Mouse (Mus musculus) kidney, embryonic 15.5 days (tissue): ENCODE data around the gene Elavl3. TPM values are rescaled to one million over a fixed set of nuclear protein-coding genes. Genes with fewer than 3 reads are reported as not detected.
"Not testable (repeated sequence)": the region's sequence is repeated elsewhere in the genome, so short reads cannot be mapped to it uniquely, and the experiment has no call there.

Experiments used
- ATAC-seq: fragments of 200-750 bp; cut with Nextera tagmentation; replicated peaks from 2 replicates; pipeline ENCODE4 v1.8.0; 2017; ENCODE audit warnings: moderate TSS enrichment; ENCODE audit not compliant: low FRiP score
- H3K27ac ChIP-seq: fragments of 300-500 bp; sonication (generic); 2 replicates; pipeline ENCODE4 v1.5.1; 2015; ENCODE audit warnings: mild to moderate bottlenecking, inconsistent platforms
- H3K27me3 ChIP-seq: fragments of 300-500 bp; sonication (generic); 2 replicates; pipeline ENCODE4 v1.6.1; 2015; ENCODE audit warnings: inconsistent platforms
- H3K36me3 ChIP-seq: fragments of 300-500 bp; sonication (generic); 2 replicates; pipeline ENCODE4 v1.6.1; 2015; ENCODE audit warnings: inconsistent platforms
- H3K4me1 ChIP-seq: fragments of 300-500 bp; sonication (generic); 2 replicates; pipeline ENCODE4 v1.6.1; 2015; ENCODE audit warnings: inconsistent platforms
- H3K4me2 ChIP-seq: fragments of 300-500 bp; sonication (generic); 2 replicates; pipeline ENCODE4 v1.6.1; 2015; ENCODE audit warnings: moderate library complexity, mild to moderate bottlenecking, inconsistent platforms
- H3K4me3 ChIP-seq: fragments of 300-500 bp; sonication (generic); replicated peaks from 2 replicates; pipeline ENCODE4 v1.5.1; 2015; ENCODE audit warnings: mild to moderate bottlenecking, inconsistent platforms
- H3K9ac ChIP-seq: fragments of 300-500 bp; sonication (generic); 2 replicates; pipeline ENCODE4 v1.6.1; 2015; ENCODE audit warnings: mild to moderate bottlenecking, inconsistent platforms
- H3K9me3 ChIP-seq: fragments of 300-500 bp; sonication (generic); replicated peaks from 2 replicates; pipeline ENCODE4 v1.6.1; 2016; ENCODE audit warnings: inconsistent platforms
- WGBS: fragments of 180-500 bp; shearing (Covaris S2); methylation state at CpG from one replicate; pipeline ENCODE4 v1.1.7; 2015; ENCODE audit warnings: mixed read lengths; 5-methylcytosine and 5-hydroxymethylcytosine counted together
- polyA plus RNA-seq: library from polyadenylated mRNA; unstranded; fragments of >200 nt; fragmentation: Nextera tagmentation; extraction: Ambion mirVana; gene quantifications from 2 replicates; pipeline ENCODE4 v1.2.1, GENCODE M21; 2015

Elavl3 gene
- polyA plus RNA-seq, 1 experiment from 2014 or later: 1.1 TPM

DNA sequence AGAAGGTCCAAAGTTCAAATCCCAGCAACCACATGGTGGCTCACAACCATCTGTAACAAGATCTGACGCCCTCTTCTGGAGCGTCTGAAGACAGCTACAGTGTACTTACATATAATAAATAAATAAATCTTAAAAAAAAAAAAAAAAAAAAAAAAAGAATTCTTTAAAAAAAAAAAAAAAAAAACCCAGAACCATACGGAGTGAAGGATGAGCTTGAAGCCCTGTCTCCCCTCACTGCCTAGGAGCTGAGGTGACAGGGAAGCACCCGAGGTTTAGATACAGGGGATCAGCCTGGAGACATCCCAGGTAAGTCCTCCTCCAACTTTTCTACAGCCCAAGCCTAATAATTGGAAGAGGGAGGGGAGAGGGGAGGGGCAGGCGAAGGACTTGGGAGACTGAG, 24.0 kb upstream of the Elavl3 start:
- Histone ChIP-seq H3K4me1 (peaks cover 11% of the 10 kb centered on the region), H3K36me3 (peaks cover 53% of the 10 kb centered on the region)
- not testable (repeated sequence) for H3K9ac ChIP-seq, H3K4me3 ChIP-seq, H3K27ac ChIP-seq, H3K27me3 ChIP-seq, H3K9me3 ChIP-seq, ATAC-seq, H3K4me2 ChIP-seq
- 88% methylated on average over 5 of the region's 5 CpGs for WGBS

DNA sequence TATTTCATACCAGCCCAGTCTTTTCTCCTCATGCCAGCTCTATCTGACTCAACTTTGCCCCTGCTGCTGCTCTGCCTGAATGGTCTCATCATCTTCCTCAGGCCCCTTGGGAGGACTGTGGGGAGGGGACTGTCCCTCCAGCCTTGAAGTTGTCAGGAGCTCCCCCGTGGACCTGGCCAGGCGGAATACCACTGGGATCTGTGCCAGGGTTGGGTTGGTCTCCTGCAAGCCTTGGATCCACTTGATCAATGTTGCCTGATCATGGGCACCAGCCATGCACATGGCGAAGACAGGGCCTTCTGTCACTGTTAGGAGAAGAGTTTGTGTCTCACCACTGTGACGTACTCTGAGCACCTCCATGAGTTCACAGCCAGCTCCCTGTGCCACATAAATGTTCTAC, 20.5 kb upstream of the Elavl3 start:
- H3K4me3 ChIP-seq: no peak overlapping the region
- no peaks in the 10 kb centered on the region for H3K9me3 ChIP-seq
- H3K4me1 ChIP-seq: peaks cover 24% of the 10 kb centered on the region
- no peak overlapping the region for H3K27ac ChIP-seq
- H3K9ac ChIP-seq: no peak overlapping the region
- ATAC-seq: no peak
- 94% methylated on average over 4 of the region's 4 CpGs for WGBS
- H3K27me3 ChIP-seq: no peaks in the 10 kb centered on the region
- H3K36me3 ChIP-seq: peaks cover 47% of the 10 kb centered on the region
- peak overlapping the region; percentile 64; the same call in 1 of the 2 replicates for H3K4me2 ChIP-seq

DNA sequence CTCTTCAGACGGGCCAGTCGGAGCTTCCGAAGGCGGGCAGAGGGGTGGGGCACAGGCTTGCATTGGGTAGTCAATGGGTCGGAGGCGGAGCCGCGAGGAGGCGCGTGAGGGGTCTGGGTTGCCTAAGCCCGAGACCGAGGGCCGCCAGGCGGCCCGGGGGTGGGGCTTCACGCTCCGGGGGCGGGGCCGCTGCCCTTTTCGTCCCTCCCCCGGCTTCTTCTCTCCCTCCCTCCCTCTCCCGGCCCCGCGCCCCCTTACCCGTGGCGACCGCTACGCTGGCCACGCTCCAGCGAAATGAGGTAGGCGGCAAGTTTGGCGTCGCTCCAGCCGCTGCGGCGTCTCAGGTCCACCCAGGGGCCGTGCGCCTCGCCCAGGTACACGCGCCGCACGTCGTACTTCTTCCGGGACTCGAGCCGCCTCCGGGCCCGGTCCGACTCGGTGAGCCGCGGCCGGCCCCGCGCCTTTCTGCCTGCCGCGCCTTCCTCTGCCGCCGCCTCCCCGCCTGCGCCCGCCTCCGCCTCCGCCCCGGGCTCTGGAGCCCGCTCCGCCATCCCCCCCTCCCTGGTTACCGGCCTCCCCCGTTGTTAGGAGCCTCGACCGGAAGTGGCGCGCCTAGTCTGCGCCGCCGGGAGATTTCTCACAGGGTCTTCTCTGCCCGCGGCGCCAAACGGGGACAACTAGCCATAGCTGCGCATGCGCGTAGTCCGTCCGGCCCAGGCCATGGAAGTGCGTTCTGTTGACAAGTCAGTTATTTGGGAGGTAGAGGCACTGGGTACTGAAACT, 19.2 kb upstream of the Elavl3 start, which contains the start of the genes Gm49318 and Zfp653:
Gene Gm49318 (minus strand): TSS at position 469 of the 783 bp plus-strand sequence.
Gene Zfp653 (minus strand): TSS at position 586 of the 783 bp plus-strand sequence.
- H3K4me3 ChIP-seq: peak within 1 kb of the TSS; percentile 91
- H3K9me3 ChIP-seq: no peaks in the 10 kb centered on the region
- no peaks in the 10 kb centered on the region for H3K27me3 ChIP-seq
- H3K36me3 ChIP-seq: peaks cover 42% of the 10 kb centered on the region
- H3K27ac ChIP-seq: peak within 1 kb of the TSS; percentile 99
- H3K4me2 ChIP-seq: peak within 1 kb of the TSS; percentile 64
- peak within 1 kb of the TSS; percentile 93 for H3K9ac ChIP-seq
- ATAC-seq: peak; percentile 98
- peaks cover 24% of the 10 kb centered on the region for H3K4me1 ChIP-seq
- WGBS: under 1% methylated on average over 77 of the region's 87 CpGs

DNA sequence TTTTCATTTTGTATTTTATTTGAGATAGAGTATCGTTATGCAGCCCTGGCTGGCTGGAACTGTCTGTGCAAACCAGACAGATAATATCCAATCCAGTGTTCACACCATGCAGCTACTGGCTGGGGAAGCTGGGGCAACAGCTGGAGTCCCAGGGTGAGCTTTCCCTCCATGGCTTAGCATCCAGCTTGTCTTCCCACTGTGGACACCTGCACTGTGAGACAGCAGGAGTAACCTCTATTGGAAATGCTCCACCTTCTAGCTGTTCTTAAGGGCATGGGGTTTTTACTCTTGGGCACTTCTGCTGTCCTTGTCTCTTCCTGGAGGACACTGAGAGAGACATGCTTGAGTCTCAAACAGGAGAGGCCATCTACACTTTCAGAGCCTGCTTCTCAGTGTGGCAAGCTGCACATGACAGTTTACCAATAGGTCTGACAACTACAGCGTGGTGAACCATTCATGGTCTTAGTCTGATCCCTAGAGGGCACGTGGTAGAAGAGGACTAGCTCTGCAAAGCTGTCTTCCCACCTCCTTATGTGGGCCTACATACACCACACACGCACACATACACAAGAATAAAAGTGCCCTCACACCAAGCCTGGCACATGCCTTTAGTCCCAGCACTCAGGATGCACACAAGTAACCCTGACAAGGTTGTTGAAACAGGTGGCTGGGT, 18.2 kb upstream of the Elavl3 start:
- Histone ChIP-seq H3K4me3 (peak overlapping the region; percentile 91), H3K27me3 (no peaks in the 10 kb centered on the region), H3K9ac (peak overlapping the region; percentile 34), H3K36me3 (peaks cover 50% of the 10 kb centered on the region), H3K4me2 (peak overlapping the region; percentile 64), H3K4me1 (peaks cover 24% of the 10 kb centered on the region), H3K27ac (peak overlapping the region; percentile 99), H3K9me3 (no peaks in the 10 kb centered on the region)
- 75% methylated on average over 4 of the region's 4 CpGs for WGBS
- peak; percentile 9 for ATAC-seq

DNA sequence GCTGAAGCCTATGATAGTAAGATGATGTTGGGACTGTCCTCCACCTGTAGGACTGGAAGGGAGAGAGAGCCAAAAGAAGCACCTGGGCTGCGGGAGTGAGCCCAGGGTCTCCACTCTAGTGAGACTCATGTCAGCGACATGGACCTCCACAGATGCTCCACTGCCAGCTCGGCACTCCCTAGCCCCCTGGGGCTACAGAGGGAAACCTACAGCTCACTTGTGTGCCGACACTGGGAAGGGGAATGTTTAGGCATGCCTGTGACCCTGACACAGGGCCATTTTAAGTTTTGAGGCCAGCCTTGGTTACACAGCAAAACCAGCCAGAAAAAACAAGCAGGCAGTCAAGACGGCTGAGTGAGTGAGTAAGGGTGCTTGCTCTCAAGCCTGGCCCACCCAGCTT, 15.4 kb upstream of the Elavl3 start:
- WGBS: 77% methylated on average over 5 of the region's 5 CpGs
- H3K27ac ChIP-seq: no peak overlapping the region
- no peak overlapping the region for H3K4me3 ChIP-seq
- H3K9me3 ChIP-seq: no peaks in the 10 kb centered on the region
- ATAC-seq: no peak
- no peak overlapping the region for H3K9ac ChIP-seq
- no peak overlapping the region for H3K4me2 ChIP-seq
- peaks cover 55% of the 10 kb centered on the region for H3K36me3 ChIP-seq
- peaks cover 21% of the 10 kb centered on the region for H3K4me1 ChIP-seq
- H3K27me3 ChIP-seq: no peaks in the 10 kb centered on the region

DNA sequence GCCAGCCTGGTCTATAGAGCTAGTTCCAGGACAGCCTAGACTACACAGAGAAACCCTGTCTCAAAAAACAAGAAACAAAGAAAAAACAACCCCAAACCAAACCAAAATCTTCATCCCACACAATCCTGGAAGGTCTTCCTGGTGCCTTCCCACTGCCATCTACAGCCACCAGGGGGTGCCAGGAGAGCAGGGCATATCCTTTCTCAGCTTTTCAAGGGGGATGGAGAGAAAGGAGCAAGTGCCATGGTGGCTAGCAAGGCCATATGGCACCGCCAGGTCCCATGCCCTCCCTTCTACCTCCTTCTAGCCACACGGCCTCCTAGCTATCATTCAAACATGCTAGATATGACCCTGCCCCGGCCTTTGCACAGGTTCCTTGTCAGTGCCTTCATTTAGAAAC, 14.6 kb upstream of the Elavl3 start:
- H3K36me3 ChIP-seq: peaks cover 62% of the 10 kb centered on the region

DNA sequence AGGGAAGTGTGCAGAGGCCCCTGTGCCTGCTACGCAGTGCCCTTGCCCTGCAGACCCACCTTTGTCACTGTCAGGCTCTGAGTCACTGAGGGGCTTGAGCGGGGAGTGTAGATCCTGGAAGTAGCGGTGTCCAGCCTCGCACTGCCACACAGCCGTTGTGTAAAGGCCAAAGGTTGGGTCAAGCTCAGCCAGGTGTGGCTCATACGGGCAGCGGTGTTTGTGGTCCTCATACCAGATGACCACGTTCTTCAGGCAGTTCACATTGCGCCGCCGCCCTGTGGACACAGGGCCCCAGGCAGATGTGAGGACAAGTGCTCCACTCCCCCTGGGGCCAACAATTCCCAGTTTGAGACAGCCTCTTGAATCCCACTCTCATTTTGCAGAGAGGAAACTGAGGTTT, 13.8 kb upstream of the Elavl3 start:
- Histone ChIP-seq H3K4me3 (no peak overlapping the region), H3K4me1 (peaks cover 12% of the 10 kb centered on the region), H3K4me2 (no peak overlapping the region), H3K9me3 (no peaks in the 10 kb centered on the region), H3K27ac (no peak overlapping the region), H3K9ac (no peak overlapping the region), H3K27me3 (no peaks in the 10 kb centered on the region), H3K36me3 (peaks cover 69% of the 10 kb centered on the region)
- WGBS: 89% methylated on average over 11 of the region's 11 CpGs
- ATAC-seq: no peak

More for the DNA sequence above, 14.6 kb upstream of the Elavl3 start:
- Histone ChIP-seq H3K27me3 (no peaks in the 10 kb centered on the region), H3K27ac (no peak overlapping the region), H3K4me3 (no peak overlapping the region), H3K4me1 (peaks cover 13% of the 10 kb centered on the region), H3K4me2 (no peak overlapping the region), H3K9ac (no peak overlapping the region), H3K9me3 (no peaks in the 10 kb centered on the region)
- no peak for ATAC-seq
- 68% methylated on average over 3 of the region's 3 CpGs for WGBS

DNA sequence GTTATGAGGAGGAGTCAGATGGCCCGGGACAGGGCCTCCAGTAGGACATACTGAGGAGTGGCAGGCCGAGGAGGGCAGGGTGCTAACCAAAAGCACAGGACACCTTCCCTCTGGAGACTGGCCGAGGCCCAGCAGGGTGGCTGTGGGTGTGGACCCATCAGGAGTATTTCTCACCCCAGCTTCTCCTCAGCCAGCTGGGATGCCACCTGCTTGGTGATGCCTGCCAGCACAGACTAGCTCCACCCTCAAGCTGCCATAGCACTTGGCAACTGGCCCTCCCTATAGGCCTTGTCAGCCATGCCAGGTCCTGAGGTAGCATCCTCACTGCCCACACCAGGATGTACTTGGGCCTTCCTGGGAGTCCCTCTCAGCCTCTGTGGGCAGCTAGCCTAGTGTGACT, 12.5 kb upstream of the Elavl3 start:
- WGBS: 96% methylated on average over 3 of the region's 3 CpGs

DNA sequence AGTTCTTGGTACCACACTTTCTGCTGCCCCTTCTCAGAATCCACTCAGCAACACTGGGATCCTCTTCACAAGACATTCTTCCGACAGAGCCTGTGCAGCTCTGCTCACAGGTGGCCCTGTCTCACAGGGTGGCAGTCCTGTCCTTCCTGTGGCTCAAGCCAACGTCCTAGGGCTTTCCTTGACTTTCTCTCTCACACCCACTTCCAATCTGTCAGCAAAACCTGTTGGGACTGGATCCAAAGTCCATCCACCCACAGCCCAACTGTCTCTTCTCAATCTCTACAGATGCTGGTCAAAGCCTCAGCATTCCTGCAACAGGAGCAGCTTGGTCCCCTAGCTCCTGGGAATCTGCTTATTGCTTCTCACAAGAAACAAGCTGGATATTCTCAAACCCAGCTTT, 9.5 kb upstream of the Elavl3 start:
- Histone ChIP-seq H3K9ac (no peak overlapping the region), H3K4me3 (no peak overlapping the region), H3K27me3 (no peaks in the 10 kb centered on the region), H3K4me1 (no peaks in the 10 kb centered on the region), H3K4me2 (no peak overlapping the region), H3K27ac (no peak overlapping the region), H3K36me3 (peaks cover 87% of the 10 kb centered on the region), H3K9me3 (no peaks in the 10 kb centered on the region)
- WGBS: 84% methylated on average over 2 of the region's 2 CpGs
- ATAC-seq: no peak

More for the DNA sequence above, 12.5 kb upstream of the Elavl3 start:
- Histone ChIP-seq H3K4me3 (no peak overlapping the region), H3K4me1 (no peaks in the 10 kb centered on the region), H3K27me3 (no peaks in the 10 kb centered on the region), H3K4me2 (no peak overlapping the region), H3K36me3 (peaks cover 78% of the 10 kb centered on the region), H3K27ac (no peak overlapping the region), H3K9ac (no peak overlapping the region), H3K9me3 (no peaks in the 10 kb centered on the region)
- no peak for ATAC-seq

DNA sequence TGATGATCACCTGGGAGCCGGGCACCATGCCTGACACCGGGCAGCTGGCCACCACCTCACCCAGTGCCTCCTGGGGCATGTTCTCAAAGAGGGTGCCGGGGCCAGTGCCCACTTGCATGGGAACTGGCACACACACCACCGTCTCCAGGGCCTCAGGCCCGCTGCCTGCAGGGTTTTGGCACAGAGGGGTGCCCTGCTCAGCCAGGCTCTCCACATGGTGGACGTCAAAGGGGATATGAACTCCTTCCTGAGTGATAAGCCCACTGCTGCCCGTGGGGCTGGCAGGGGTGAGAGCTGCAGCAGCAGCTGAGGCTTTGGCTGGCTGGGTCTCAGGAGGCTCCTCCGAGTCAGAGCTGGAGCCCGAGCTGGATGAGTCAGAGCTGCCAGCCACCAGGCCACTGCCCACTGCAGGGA, 6.2 kb upstream of the Elavl3 start:
- ATAC-seq: no peak
- H3K27me3 ChIP-seq: peaks cover 28% of the 10 kb centered on the region
- peaks cover 56% of the 10 kb centered on the region for H3K36me3 ChIP-seq
- no peak overlapping the region for H3K4me2 ChIP-seq
- H3K27ac ChIP-seq: no peak overlapping the region
- peaks cover 12% of the 10 kb centered on the region for H3K4me1 ChIP-seq
- 89% methylated on average over 9 of the region's 9 CpGs for WGBS
- no peaks in the 10 kb centered on the region for H3K9me3 ChIP-seq
- no peak overlapping the region for H3K4me3 ChIP-seq
- H3K9ac ChIP-seq: no peak overlapping the region

DNA sequence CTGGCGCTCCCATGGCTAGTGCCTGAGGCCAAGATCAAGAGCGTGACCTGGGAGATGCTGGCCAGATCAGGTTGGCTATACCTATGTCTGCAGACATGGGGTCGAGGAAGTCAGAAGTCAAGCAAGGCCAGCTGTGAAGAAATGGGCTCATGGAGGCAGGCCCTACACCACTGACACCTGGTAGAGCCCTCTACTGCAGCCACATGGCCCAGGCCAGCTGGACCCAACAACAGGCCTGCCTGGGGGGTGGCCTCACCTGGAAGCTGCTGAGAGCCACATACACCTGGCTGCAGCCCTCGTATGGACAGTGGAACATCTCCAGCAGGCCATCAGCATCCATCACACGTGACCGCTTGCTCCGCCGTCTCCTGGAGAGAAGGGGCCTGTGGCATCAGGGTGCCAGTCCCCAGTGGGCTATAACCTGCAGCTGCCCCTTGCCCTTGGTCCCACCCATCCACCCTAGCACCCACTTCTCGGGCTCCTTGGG, 5.3 kb upstream of the Elavl3 start:
- peaks cover 37% of the 10 kb centered on the region for H3K27me3 ChIP-seq
- H3K27ac ChIP-seq: no peak overlapping the region
- no peaks in the 10 kb centered on the region for H3K9me3 ChIP-seq
- H3K4me1 ChIP-seq: peaks cover 13% of the 10 kb centered on the region
- WGBS: 90% methylated on average over 9 of the region's 9 CpGs
- H3K4me3 ChIP-seq: no peak overlapping the region
- H3K4me2 ChIP-seq: no peak overlapping the region
- H3K36me3 ChIP-seq: peaks cover 47% of the 10 kb centered on the region
- no peak for ATAC-seq
- no peak overlapping the region for H3K9ac ChIP-seq

DNA sequence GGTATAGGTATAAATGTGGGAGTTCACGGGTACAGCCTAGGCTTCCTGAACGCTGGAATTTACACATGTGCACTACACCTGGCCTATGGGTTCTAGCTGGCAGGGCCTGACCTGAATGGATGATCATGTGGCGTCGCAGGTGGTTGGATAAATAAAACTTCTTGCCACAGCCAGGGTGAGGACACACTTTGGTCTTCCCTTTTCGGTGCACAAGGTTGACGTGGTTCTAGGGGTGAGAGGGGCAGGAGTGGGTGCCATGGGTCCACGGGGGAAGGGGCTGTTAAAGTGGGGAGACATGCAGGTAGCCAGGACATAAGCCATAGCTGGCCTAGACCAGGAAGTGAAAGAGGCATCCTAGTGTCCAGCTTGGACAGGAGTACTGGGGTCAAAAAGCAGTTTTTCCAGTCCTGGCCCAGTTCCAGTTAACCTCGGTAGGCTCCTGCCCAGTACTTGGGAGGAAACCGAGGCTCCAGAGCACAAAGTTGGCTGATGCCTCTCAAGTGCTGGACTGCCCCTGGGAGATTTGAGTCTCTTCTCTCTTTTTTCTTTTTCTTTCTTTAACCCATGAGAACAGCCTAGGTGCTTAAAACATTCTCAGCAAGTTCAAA, 4.6 kb upstream of the Elavl3 start:
- no peak overlapping the region for H3K27ac ChIP-seq
- no peak overlapping the region for H3K4me2 ChIP-seq
- no peaks in the 10 kb centered on the region for H3K9me3 ChIP-seq
- peaks cover 44% of the 10 kb centered on the region for H3K27me3 ChIP-seq
- peaks cover 41% of the 10 kb centered on the region for H3K36me3 ChIP-seq
- peaks cover 20% of the 10 kb centered on the region for H3K4me1 ChIP-seq
- H3K9ac ChIP-seq: no peak overlapping the region
- ATAC-seq: no peak
- no peak overlapping the region for H3K4me3 ChIP-seq
- WGBS: 77% methylated on average over 9 of the region's 9 CpGs
